Mouse (Mus musculus): ENCODE results near the gene Slc12a1. TPM values are rescaled to one million over a fixed set of nuclear protein-coding genes. Genes with fewer than 3 reads are reported as not detected.
A peak's percentile ranks its signal among the peaks of the same experiment; 100 is the strongest.

Gene Slc12a1
- polyA plus RNA-seq, 1 experiment from 2014 or later, result not detected

GRCm38 (mm10) chr2:125192905-125193304, 40.6 kb downstream of the Slc12a1 start:
- ATAC-seq, result no peak
- Histone ChIP-seq H3K9me3 (ENCODE audit: low read length) (no peaks in the 10 kb centered on the region), H3K27ac (ENCODE audit: low read depth) (no peak overlapping the region), H3K27me3 (ENCODE audit: insufficient read depth, low read length) (no peaks in the 10 kb centered on the region), H3K4me3 (ENCODE audit: low read depth, low read length) (no peak overlapping the region), H3K9ac (replicated peaks) (no peak overlapping the region), H3K4me1 (ENCODE audit: insufficient read depth) (no peaks in the 10 kb centered on the region), H3K4me2 (ENCODE audit: low read depth, low read length) (no peak overlapping the region), H3K36me3 (replicated peaks; ENCODE audit: insufficient read depth, low read length) (no peaks in the 10 kb centered on the region)
- no peak for DNase-seq
- no peak for TF ChIP-seq EP300 (IDR thresholded peaks at IDR 0.05; ENCODE audit: low read depth)
- TF ChIP-seq CTCF (IDR thresholded peaks at IDR 0.05; ENCODE audit: low read depth), result no peak

DNA sequence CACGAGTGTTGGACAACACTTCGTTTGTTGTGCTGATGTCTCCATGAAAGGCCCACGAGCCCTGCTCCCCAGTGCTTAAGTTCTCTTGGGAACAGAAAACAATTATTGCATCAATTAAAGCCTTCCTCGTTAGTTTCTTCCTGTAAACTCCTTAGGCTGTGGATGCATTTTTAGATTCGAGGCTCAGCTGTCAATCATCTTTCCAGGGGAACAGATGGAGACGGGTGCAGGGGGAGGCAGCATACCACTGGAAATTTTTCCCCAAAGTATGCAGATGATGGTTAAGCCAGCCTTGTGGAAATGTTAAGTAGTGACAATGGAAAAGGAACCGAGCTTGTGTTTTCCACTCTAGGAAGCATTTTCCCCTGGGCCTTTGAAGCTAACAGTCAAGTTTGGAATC, 44.5 kb downstream of the Slc12a1 start:
- Histone ChIP-seq H3K9me3 (ENCODE audit: low read length) (no peaks in the 10 kb centered on the region), H3K36me3 (replicated peaks; ENCODE audit: insufficient read depth, low read length) (no peaks in the 10 kb centered on the region), H3K9ac (replicated peaks) (no peak overlapping the region), H3K4me1 (ENCODE audit: insufficient read depth) (no peaks in the 10 kb centered on the region), H3K27ac (ENCODE audit: low read depth) (no peak overlapping the region), H3K27me3 (ENCODE audit: insufficient read depth, low read length) (no peaks in the 10 kb centered on the region), H3K4me2 (ENCODE audit: low read depth, low read length) (no peak overlapping the region), H3K4me3 (ENCODE audit: low read depth, low read length) (no peak overlapping the region)
- no peak for ATAC-seq
- 67% methylated on average over 7 of the region's 7 CpGs for WGBS (ENCODE audit: insufficient replicate concordance)
- DNase-seq, result no peak
- TF ChIP-seq CTCF (IDR thresholded peaks at IDR 0.05; ENCODE audit: low read depth), result no peak
- TF ChIP-seq EP300 (IDR thresholded peaks at IDR 0.05; ENCODE audit: low read depth), result no peak

- DNase-seq (no peak), ATAC-seq (no peak)
- Histone ChIP-seq H3K27ac (ENCODE audit: low read depth) (no peak overlapping the region), H3K4me1 (ENCODE audit: insufficient read depth) (no peaks in the 10 kb centered on the region), H3K27me3 (ENCODE audit: insufficient read depth, low read length) (no peaks in the 10 kb centered on the region), H3K4me3 (ENCODE audit: low read depth, low read length) (no peak overlapping the region), H3K4me2 (ENCODE audit: low read depth, low read length) (no peak overlapping the region), H3K36me3 (replicated peaks; ENCODE audit: insufficient read depth, low read length) (no peaks in the 10 kb centered on the region), H3K9me3 (ENCODE audit: low read length) (no peaks in the 10 kb centered on the region), H3K9ac (replicated peaks) (no peak overlapping the region)
- TF ChIP-seq EP300 (IDR thresholded peaks at IDR 0.05; ENCODE audit: low read depth) (no peak), CTCF (IDR thresholded peaks at IDR 0.05; ENCODE audit: low read depth) (no peak)
- WGBS (ENCODE audit: insufficient replicate concordance), result 76% methylated on average over 14 of the region's 14 CpGs
Observed at GRCm38 (mm10) chr2:125208894-125209596, 56.7 kb downstream of the Slc12a1 start.

DNA sequence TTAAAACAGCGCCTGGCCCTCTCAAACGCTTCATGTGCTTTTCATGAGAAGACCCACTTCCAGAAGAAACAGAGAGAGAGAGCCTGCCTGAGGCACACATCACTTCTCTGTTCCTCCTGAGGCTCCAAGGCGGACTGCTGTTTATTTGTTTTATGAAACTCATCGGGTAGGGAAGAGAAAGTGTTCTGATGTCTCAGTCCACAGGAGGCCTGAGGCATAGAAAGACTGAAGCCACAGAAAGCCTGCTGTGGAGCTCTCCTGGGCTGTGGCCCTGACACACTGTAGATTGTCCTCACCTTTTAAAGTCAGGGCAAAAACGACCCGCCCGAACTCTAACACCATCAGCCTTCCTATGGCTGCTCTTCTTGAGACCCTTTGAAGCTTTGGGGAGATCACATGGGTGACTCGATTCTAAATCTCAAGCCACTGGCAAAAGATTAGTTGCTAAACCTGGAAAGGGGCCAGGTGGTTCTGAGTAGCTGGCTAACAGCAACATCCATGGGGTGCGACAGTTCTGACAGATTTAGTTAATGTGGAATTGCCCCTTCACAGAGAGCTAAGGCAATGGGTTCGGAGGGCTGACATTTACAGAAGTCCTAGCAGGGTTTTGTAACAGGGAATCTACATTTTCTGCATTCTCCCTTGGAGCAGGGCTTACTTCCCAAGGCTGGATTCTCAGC, 59.7 kb downstream of the Slc12a1 start:
- no peak overlapping the region for H3K4me2 ChIP-seq (ENCODE audit: low read depth, low read length)
- no peak overlapping the region for H3K9ac ChIP-seq (replicated peaks)
- ATAC-seq (no peak), DNase-seq (no peak)
- no peak overlapping the region for H3K4me3 ChIP-seq (ENCODE audit: low read depth, low read length)
- 62% methylated on average over 10 of the region's 10 CpGs for WGBS (ENCODE audit: insufficient replicate concordance)
- H3K9me3 ChIP-seq (ENCODE audit: low read length), result no peaks in the 10 kb centered on the region
- no peaks in the 10 kb centered on the region for H3K36me3 ChIP-seq (replicated peaks; ENCODE audit: insufficient read depth, low read length)
- no peaks in the 10 kb centered on the region for H3K4me1 ChIP-seq (ENCODE audit: insufficient read depth)
- H3K27ac ChIP-seq (ENCODE audit: low read depth), result no peak overlapping the region
- H3K27me3 ChIP-seq (ENCODE audit: insufficient read depth, low read length), result no peaks in the 10 kb centered on the region
- TF ChIP-seq EP300 (IDR thresholded peaks at IDR 0.05; ENCODE audit: low read depth) (no peak), CTCF (IDR thresholded peaks at IDR 0.05; ENCODE audit: low read depth) (no peak)

- peak; percentile 81 for TF ChIP-seq CTCF (IDR thresholded peaks at IDR 0.05; ENCODE audit: low read depth)
- TF ChIP-seq EP300 (IDR thresholded peaks at IDR 0.05; ENCODE audit: low read depth), result no peak
- H3K27ac ChIP-seq (ENCODE audit: low read depth), result no peak overlapping the region
- H3K9ac ChIP-seq (replicated peaks), result no peak overlapping the region
- H3K36me3 ChIP-seq (replicated peaks; ENCODE audit: insufficient read depth, low read length), result no peaks in the 10 kb centered on the region
- no peaks in the 10 kb centered on the region for H3K27me3 ChIP-seq (ENCODE audit: insufficient read depth, low read length)
- no peak overlapping the region for H3K4me3 ChIP-seq (ENCODE audit: low read depth, low read length)
- no peaks in the 10 kb centered on the region for H3K9me3 ChIP-seq (ENCODE audit: low read length)
- peak; percentile 75 for DNase-seq
- ATAC-seq, result no peak
- no peaks in the 10 kb centered on the region for H3K4me1 ChIP-seq (ENCODE audit: insufficient read depth)
- no peak overlapping the region for H3K4me2 ChIP-seq (ENCODE audit: low read depth, low read length)
- 2% methylated on average over 3 of the region's 3 CpGs for WGBS (ENCODE audit: insufficient replicate concordance)
Observed at GRCm38 (mm10) chr2:125214592-125214991, 62.3 kb downstream of the Slc12a1 start.

DNA sequence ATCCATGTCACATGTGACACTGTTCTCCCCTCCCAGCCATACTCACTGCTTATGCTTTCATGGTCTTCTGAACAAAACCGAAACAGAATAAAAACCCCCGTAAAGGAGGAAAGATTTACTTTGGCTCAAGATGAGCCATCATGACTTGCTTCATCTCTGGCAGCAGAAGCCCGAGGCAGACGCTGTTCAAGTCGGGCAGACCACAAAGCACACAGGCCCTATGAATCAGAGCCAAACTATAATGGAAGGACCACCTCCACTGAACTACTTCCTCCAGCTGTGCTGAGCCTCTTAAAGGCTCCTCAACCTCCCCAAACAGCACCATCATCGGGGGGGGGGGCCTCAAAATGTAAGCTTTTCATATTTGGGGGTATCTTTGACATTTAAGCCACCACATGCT, 65.0 kb downstream of the Slc12a1 start:
- Histone ChIP-seq H3K27ac (ENCODE audit: low read depth) (no peak overlapping the region), H3K4me1 (ENCODE audit: insufficient read depth) (no peaks in the 10 kb centered on the region), H3K9ac (replicated peaks) (no peak overlapping the region), H3K36me3 (replicated peaks; ENCODE audit: insufficient read depth, low read length) (no peaks in the 10 kb centered on the region), H3K27me3 (ENCODE audit: insufficient read depth, low read length) (no peaks in the 10 kb centered on the region), H3K9me3 (ENCODE audit: low read length) (no peaks in the 10 kb centered on the region), H3K4me3 (ENCODE audit: low read depth, low read length) (no peak overlapping the region), H3K4me2 (ENCODE audit: low read depth, low read length) (no peak overlapping the region)
- TF ChIP-seq CTCF (IDR thresholded peaks at IDR 0.05; ENCODE audit: low read depth) (no peak), EP300 (IDR thresholded peaks at IDR 0.05; ENCODE audit: low read depth) (no peak)
- DNase-seq (no peak), ATAC-seq (no peak)
- 66% methylated on average over 6 of the region's 6 CpGs for WGBS (ENCODE audit: insufficient replicate concordance)
